Mouse (Mus musculus): Measurements from ENCODE around the gene Ckb.

DNA sequence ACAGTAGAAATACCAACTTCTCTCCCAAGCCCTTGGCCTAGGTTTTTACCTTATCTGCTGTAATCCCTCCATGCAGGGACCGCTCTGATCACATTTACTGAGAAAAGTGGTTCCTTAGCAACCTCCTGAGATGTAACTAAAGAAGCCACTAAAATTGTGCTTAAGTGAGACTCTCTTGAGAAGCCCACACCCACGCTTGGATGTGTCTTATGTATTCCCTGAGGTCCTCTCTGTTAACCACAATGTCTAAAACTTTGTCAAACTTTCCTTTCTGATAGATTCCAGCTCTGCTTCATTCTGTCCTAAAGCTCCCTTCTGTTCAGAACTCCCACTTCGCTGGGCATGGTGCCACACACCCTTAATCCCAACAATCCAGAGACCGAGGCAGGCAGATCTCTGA, 27.4 kb upstream of the Ckb start:
- no peak for TF ChIP-seq NRF1 (IDR thresholded peaks at IDR 0.05; ENCODE audit: insufficient read depth, low read depth, low read length, poor library complexity, severe bottlenecking)
- no peak for TF ChIP-seq POLR2AphosphoS5 (IDR thresholded peaks at IDR 0.05; ENCODE audit: borderline replicate concordance, low read depth, low read length)
- TF ChIP-seq KAT2A (conservative IDR thresholded peaks at IDR 0.05; ENCODE audit: low read depth, low read length): no peak
- no peak for TF ChIP-seq CTCF (IDR thresholded peaks at IDR 0.05 in 2 of 3, conservative IDR thresholded peaks at IDR 0.05 in 1 of 3; ENCODE audit: control insufficient read depth in 1 of 3, insufficient read depth in 1 of 3, low read depth in 2 of 3, low read length in 3 of 3, poor library complexity in 1 of 3, severe bottlenecking in 1 of 3)
